31 mouse cellular contexts compared by ENCODE assay signal in the genomic region with DNA sequence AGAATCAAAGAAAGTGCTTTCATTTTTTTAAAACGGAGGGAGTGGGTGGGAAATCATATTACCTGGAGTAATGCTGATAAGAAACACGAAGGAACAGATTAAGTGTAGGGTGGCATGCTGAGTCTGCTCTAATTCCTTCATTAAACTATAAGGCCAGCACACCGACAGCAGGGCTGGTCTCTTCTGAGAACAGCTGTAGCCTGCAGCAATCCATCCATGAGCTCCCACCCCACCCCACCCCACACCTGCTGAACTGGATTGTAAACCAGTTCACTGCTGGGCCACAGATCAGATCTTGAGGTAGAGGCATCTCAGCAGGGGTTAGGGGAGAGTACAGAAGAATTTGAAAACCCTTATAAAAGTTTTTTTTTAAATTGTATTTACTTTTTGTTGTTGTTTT. TPM values are rescaled to one million over a fixed set of nuclear protein-coding genes. Genes with fewer than 3 reads are reported as not detected.
DNase-seq lines count a peak whose midpoint lies in the region; ATAC-seq lines count a peak whose summit lies in the region.
"Had no signal": no experiment of that assay in that cellular context is flagged by ENCODE, and none has a peak within 500 bp of the region (broad histone marks: within the 10 kb centered on the region; RNA-seq: fewer than 3 reads in every experiment).

No protein-coding gene starts in this region.

- ATAC-seq in heart, embryonic 15.5 days (replicated peaks; ENCODE audit: insufficient number of reproducible peaks, insufficient read depth, low FRiP score, low read depth) = no peak
- ATAC-seq in embryonic facial prominence, embryonic 14.5 days (ENCODE audit: low read depth) = peak; percentile 42; the same call in 1 of the 2 replicates
- ATAC-seq in embryonic facial prominence, embryonic 15.5 days (ENCODE audit: insufficient number of reproducible peaks, low FRiP score, low TSS enrichment, low read depth) = 0 out of 2 replicates have a peak, but pooled peaks have one; percentile 32
- no peak for ATAC-seq in stomach, embryonic 15.5 days (ENCODE audit: insufficient read depth, low FRiP score, low read depth)
- ATAC-seq in neural tube, embryonic 15.5 days (ENCODE audit: low FRiP score) = no peak
- ATAC-seq: forebrain, embryonic 16.5 days; hindbrain, embryonic 16.5 days; liver, postnatal 0 days had no signal

- no peaks in the 10 kb centered on the region for H3K9me3 ChIP-seq in heart, embryonic 15.5 days (replicated peaks)
- H3K9me3 ChIP-seq in embryonic facial prominence, embryonic 14.5 days (ENCODE audit: control insufficient read depth, low read length) = no peaks in the 10 kb centered on the region
- no peaks in the 10 kb centered on the region for H3K9me3 ChIP-seq in embryonic facial prominence, embryonic 15.5 days (replicated peaks)
- H3K9me3 ChIP-seq in stomach, embryonic 15.5 days = no peaks in the 10 kb centered on the region
- no peaks in the 10 kb centered on the region for H3K9me3 ChIP-seq in neural tube, embryonic 15.5 days (replicated peaks)
- H3K9me3 ChIP-seq: forebrain, embryonic 10.5 days; hindbrain, embryonic 10.5 days; kidney, embryonic 15.5 days had no signal

- peaks cover 19% of the 10 kb centered on the region for H3K4me1 ChIP-seq in heart, embryonic 15.5 days (replicated peaks)
- H3K4me1 ChIP-seq in embryonic facial prominence, embryonic 14.5 days (ENCODE audit: control insufficient read depth, insufficient read depth, low read length) = peaks cover 5% of the 10 kb centered on the region; the same call in 1 of the 2 replicates
- peaks cover 24% of the 10 kb centered on the region for H3K4me1 ChIP-seq in embryonic facial prominence, embryonic 15.5 days
- peaks cover 9% of the 10 kb centered on the region; the same call in 1 of the 2 replicates for H3K4me1 ChIP-seq in stomach, embryonic 15.5 days
- peaks cover 5% of the 10 kb centered on the region; the same call in 1 of the 2 replicates for H3K4me1 ChIP-seq in neural tube, embryonic 15.5 days

- no peaks in the 10 kb centered on the region for H3K27me3 ChIP-seq in heart, embryonic 15.5 days
- no peaks in the 10 kb centered on the region for H3K27me3 ChIP-seq in embryonic facial prominence, embryonic 14.5 days (replicated peaks; ENCODE audit: control insufficient read depth, insufficient read depth, low read length)
- no peaks in the 10 kb centered on the region for H3K27me3 ChIP-seq in embryonic facial prominence, embryonic 15.5 days
- H3K27me3 ChIP-seq in stomach, embryonic 15.5 days (replicated peaks) = no peaks in the 10 kb centered on the region
- H3K27me3 ChIP-seq in neural tube, embryonic 15.5 days (replicated peaks) = no peaks in the 10 kb centered on the region
- H3K27me3 ChIP-seq: kidney, embryonic 15.5 days had no signal

- H3K4me2 ChIP-seq in heart, embryonic 15.5 days = no peak overlapping the region
- H3K4me2 ChIP-seq in embryonic facial prominence, embryonic 14.5 days (ENCODE audit: low read depth, low read length) = no peak overlapping the region
- no peak overlapping the region for H3K4me2 ChIP-seq in embryonic facial prominence, embryonic 15.5 days (replicated peaks)
- no peak overlapping the region for H3K4me2 ChIP-seq in stomach, embryonic 15.5 days
- no peak overlapping the region for H3K4me2 ChIP-seq in neural tube, embryonic 15.5 days
- H3K4me2 ChIP-seq: kidney, embryonic 15.5 days; liver, embryonic 11.5 days; midbrain, embryonic 11.5 days had no signal

- WGBS in heart, embryonic 15.5 days = 43% methylated on average over 3 of the region's 3 CpGs
- WGBS in embryonic facial prominence, embryonic 14.5 days = 43% methylated on average over 3 of the region's 3 CpGs
- WGBS in embryonic facial prominence, embryonic 15.5 days = 32% methylated on average over 3 of the region's 3 CpGs
- 42% methylated on average over 3 of the region's 3 CpGs for WGBS in stomach, embryonic 15.5 days
- WGBS in neural tube, embryonic 15.5 days = 59% methylated on average over 3 of the region's 3 CpGs

- peak overlapping the region; percentile 70 for H3K27ac ChIP-seq in heart, embryonic 15.5 days
- peak overlapping the region; percentile 48 for H3K27ac ChIP-seq in embryonic facial prominence, embryonic 14.5 days (replicated peaks; ENCODE audit: low read depth, low read length)
- H3K27ac ChIP-seq in embryonic facial prominence, embryonic 15.5 days (replicated peaks) = peak overlapping the region; percentile 83
- peak overlapping the region; percentile 50; the same call in 1 of the 2 replicates for H3K27ac ChIP-seq in stomach, embryonic 15.5 days
- no peak overlapping the region for H3K27ac ChIP-seq in neural tube, embryonic 15.5 days (replicated peaks)
- H3K27ac ChIP-seq: forebrain, embryonic 10.5 days; kidney, embryonic 15.5 days had no signal

- H3K4me3 ChIP-seq in heart, embryonic 15.5 days = no peak overlapping the region
- H3K4me3 ChIP-seq in embryonic facial prominence, embryonic 14.5 days (ENCODE audit: low read depth, low read length) = no peak overlapping the region
- H3K4me3 ChIP-seq in embryonic facial prominence, embryonic 15.5 days (replicated peaks) = no peak overlapping the region
- no peak overlapping the region for H3K4me3 ChIP-seq in stomach, embryonic 15.5 days (replicated peaks)
- H3K4me3 ChIP-seq in neural tube, embryonic 15.5 days (replicated peaks) = no peak overlapping the region
- H3K4me3 ChIP-seq: forebrain, embryonic 10.5 days; hindbrain, embryonic 10.5 days; kidney, embryonic 15.5 days had no signal

- no peak overlapping the region for H3K9ac ChIP-seq in heart, embryonic 15.5 days
- 0 out of 2 replicates have a peak overlapping the region, but pooled peaks have one; percentile 30 for H3K9ac ChIP-seq in embryonic facial prominence, embryonic 14.5 days (ENCODE audit: low read depth, low read length)
- H3K9ac ChIP-seq in embryonic facial prominence, embryonic 15.5 days = no peak overlapping the region
- no peak overlapping the region for H3K9ac ChIP-seq in stomach, embryonic 15.5 days
- H3K9ac ChIP-seq in neural tube, embryonic 15.5 days (replicated peaks) = no peak overlapping the region
- H3K9ac ChIP-seq: kidney, embryonic 15.5 days; liver, postnatal 0 days had no signal

- no peak for DNase-seq in heart, postnatal 25 days (ENCODE audit: low spot score)
- DNase-seq in embryonic facial prominence, embryonic 14.5 days (ENCODE audit: low spot score) = peak; percentile 75
- no peak for DNase-seq in adrenal gland, postnatal 36 days
- DNase-seq: adrenal gland, adult 2 months; cerebellum, adult 11-12 months; gastrocnemius, postnatal 10 days; kidney, adult 11 months; kidney, postnatal 36 days; layer of hippocampus, postnatal 36 days; liver, postnatal 0 days; lung, postnatal 14 days had no signal

- intact Hi-C loops in heart, postnatal 25 days (cut with DNase I) = loop anchor here (5.0 kb wide), 1 partner anchor 233 kb away; no protein-coding TSS in a partner anchor

- no peaks in the 10 kb centered on the region for H3K36me3 ChIP-seq in heart, embryonic 15.5 days
- no peaks in the 10 kb centered on the region for H3K36me3 ChIP-seq in embryonic facial prominence, embryonic 14.5 days (ENCODE audit: control insufficient read depth, insufficient read depth, low read length)
- no peaks in the 10 kb centered on the region for H3K36me3 ChIP-seq in embryonic facial prominence, embryonic 15.5 days
- no peaks in the 10 kb centered on the region for H3K36me3 ChIP-seq in stomach, embryonic 15.5 days
- H3K36me3 ChIP-seq in neural tube, embryonic 15.5 days = no peaks in the 10 kb centered on the region
- H3K36me3 ChIP-seq: forebrain, embryonic 10.5 days; hindbrain, embryonic 10.5 days; kidney, embryonic 15.5 days had no signal

RNA-seq across cellular contexts. Expression of gene Nr2e3, which starts 5.3 kb away (rescaled TPM):
- polyA plus RNA-seq in heart, embryonic 15.5 days (2015; fragmentation: Nextera tagmentation; extraction: Ambion mirVana) = 0.09 TPM in 1 of 2 replicates, not detected in the other
- total RNA-seq in heart, postnatal 25 days (2021) = not detected
- polyA plus RNA-seq in embryonic facial prominence, embryonic 14.5 days (2014; fragmentation: Nextera tagmentation; extraction: Ambion mirVana) = 0.41 and 0.60 TPM in 2 replicates
- 1.2 and 1.4 TPM in 2 replicates for polyA plus RNA-seq in embryonic facial prominence, embryonic 15.5 days (2015; fragmentation: Nextera tagmentation; extraction: Ambion mirVana)
- polyA plus RNA-seq in stomach, embryonic 15.5 days (2015; fragmentation: Nextera tagmentation; extraction: Ambion mirVana) = 1.5 and 2.0 TPM in 2 replicates
- total RNA-seq in adrenal gland, postnatal 36 days (2021) = not detected
- not detected in 2 replicates for polyA plus RNA-seq in neural tube, embryonic 15.5 days (2015; fragmentation: Nextera tagmentation; extraction: Ambion mirVana)
- total RNA-seq: adrenal gland, adult 2 months; gastrocnemius, postnatal 10 days; granulocyte monocyte progenitor cell, adult 5-6 weeks; layer of hippocampus, adult 8-10 months; layer of hippocampus, postnatal 36 days; left cerebral cortex, postnatal 14 days; megakaryocyte progenitor cell, adult 5-6 weeks; MEL; midbrain, postnatal 0 days; neutrophil, adult 5-6 weeks had no signal
- polyA plus RNA-seq: adrenal gland, adult 2 months; C2C12; forebrain, embryonic 10.5 days; forebrain, embryonic 16.5 days; hindbrain, embryonic 10.5 days; hindbrain, embryonic 16.5 days; kidney, embryonic 15.5 days; liver, postnatal 0 days; midbrain, embryonic 11.5 days; midbrain, postnatal 0 days; testis, adult 2 months had no signal

Comparison
In these comparisons a context has a peak if more than half of its experiments do, and no peak if none do; other contexts are left out.
1. ATAC-seq: peak in embryonic facial prominence, embryonic 14.5 days (single experiment) and embryonic facial prominence, embryonic 15.5 days (single experiment); none in heart, embryonic 15.5 days (single experiment), stomach, embryonic 15.5 days (single experiment) and neural tube, embryonic 15.5 days (single experiment).